Mouse (Mus musculus): Measurements from ENCODE around the gene Ankrd34b.
A peak's percentile ranks its signal among the peaks of the same experiment; 100 is the strongest.

The Ankrd34b gene

GRCm38 (mm10) chr13:92425758-92426264 lies at the start of gene Ankrd34b:
Ankrd34b (plus strand) TSS chr13:92425896.
- DNase-seq (ENCODE audit: extremely low read depth, low read depth): no peak

- DNase-seq (ENCODE audit: extremely low read depth, low read depth): no peak
Observed at GRCm38 (mm10) chr13:92387367-92387766, 38.3 kb upstream of the Ankrd34b start.

- DNase-seq (ENCODE audit: extremely low read depth, low read depth): no peak
Observed at GRCm38 (mm10) chr13:92393047-92393661, 32.5 kb upstream of the Ankrd34b start.

GRCm38 (mm10) chr13:92398491-92399384 lies 27.0 kb upstream of the Ankrd34b start:
- DNase-seq (ENCODE audit: extremely low read depth, low read depth): no peak

GRCm38 (mm10) chr13:92402063-92402462 lies 23.6 kb upstream of the Ankrd34b start:
- DNase-seq (ENCODE audit: extremely low read depth, low read depth): no peak

- no peak for DNase-seq (ENCODE audit: extremely low read depth, low read depth)
Observed at GRCm38 (mm10) chr13:92403496-92403895, 22.2 kb upstream of the Ankrd34b start.

- DNase-seq (ENCODE audit: extremely low read depth, low read depth): no peak
Observed at GRCm38 (mm10) chr13:92410486-92410885, 15.2 kb upstream of the Ankrd34b start.

- no peak for DNase-seq (ENCODE audit: extremely low read depth, low read depth)
Observed at GRCm38 (mm10) chr13:92419630-92420029, 6.1 kb upstream of the Ankrd34b start.

- no peak for DNase-seq (ENCODE audit: extremely low read depth, low read depth)
Observed at GRCm38 (mm10) chr13:92423711-92424110, 2.0 kb upstream of the Ankrd34b start.

GRCm38 (mm10) chr13:92426294-92427051 lies 777 bp downstream of the Ankrd34b start:
- no peak for DNase-seq (ENCODE audit: extremely low read depth, low read depth)

GRCm38 (mm10) chr13:92427351-92427855 lies 1.7 kb downstream of the Ankrd34b start:
- DNase-seq (ENCODE audit: extremely low read depth, low read depth): no peak

GRCm38 (mm10) chr13:92438656-92439055 lies 13.0 kb downstream of the Ankrd34b start:
- no peak for DNase-seq (ENCODE audit: extremely low read depth, low read depth)

- no peak for DNase-seq (ENCODE audit: extremely low read depth, low read depth)
Observed at GRCm38 (mm10) chr13:92440286-92440685, 14.6 kb downstream of the Ankrd34b start.

- DNase-seq (ENCODE audit: extremely low read depth, low read depth): no peak
Observed at GRCm38 (mm10) chr13:92446872-92447271, 21.2 kb downstream of the Ankrd34b start.

GRCm38 (mm10) chr13:92464698-92465097 lies 39.0 kb downstream of the Ankrd34b start:
- no peak for DNase-seq (ENCODE audit: extremely low read depth, low read depth)

GRCm38 (mm10) chr13:92467891-92468290 lies 42.2 kb downstream of the Ankrd34b start:
- DNase-seq (ENCODE audit: extremely low read depth, low read depth): no peak

- no peak for DNase-seq (ENCODE audit: extremely low read depth, low read depth)
Observed at GRCm38 (mm10) chr13:92469381-92469780, 43.7 kb downstream of the Ankrd34b start.

GRCm38 (mm10) chr13:92470151-92470550 lies 44.5 kb downstream of the Ankrd34b start:
- no peak for DNase-seq (ENCODE audit: extremely low read depth, low read depth)

GRCm38 (mm10) chr13:92483348-92483747 lies 57.7 kb downstream of the Ankrd34b start:
- DNase-seq (ENCODE audit: extremely low read depth, low read depth): peak; percentile 21

- peak; percentile 73 for DNase-seq (ENCODE audit: extremely low read depth, low read depth)
Observed at GRCm38 (mm10) chr13:92483852-92484463, 58.3 kb downstream of the Ankrd34b start, which contains the start of gene Fam151b. Fam151b (minus strand) TSS chr13:92484015.

GRCm38 (mm10) chr13:92490817-92491216 lies 65.1 kb downstream of the Ankrd34b start:
- no peak for DNase-seq (ENCODE audit: extremely low read depth, low read depth)

All from MEL-GATA-1-ER (cell line).